Mouse (Mus musculus) neural tube, embryonic 14.5 days (tissue): Measurements from ENCODE around the gene Tmem114. TPM values are rescaled to one million over a fixed set of nuclear protein-coding genes. Genes with fewer than 3 reads are reported as not detected.

Source experiments
- ATAC-seq: fragments of 200-750 bp; cut with Nextera tagmentation; 2 replicates; pipeline ENCODE4 v1.8.0; 2017; ENCODE audit warnings: low read depth, mild to moderate bottlenecking, moderate TSS enrichment, moderate library complexity
- H3K27ac ChIP-seq: fragments of 300-500 bp; sonication (generic); 2 replicates; pipeline ENCODE4 v1.5.1; 2014; ENCODE audit warnings: low read depth, mild to moderate bottlenecking, control low read depth, low read length, moderate library complexity, mixed read lengths
- H3K27me3 ChIP-seq: fragments of 300-500 bp; sonication (generic); 2 replicates; pipeline ENCODE4 v1.6.1; 2014; ENCODE audit warnings: low read length; ENCODE audit not compliant: control insufficient read depth, insufficient read depth
- H3K36me3 ChIP-seq: fragments of 300-500 bp; sonication (generic); 2 replicates; pipeline ENCODE4 v1.6.1; 2014; ENCODE audit warnings: low read length, mixed read lengths; ENCODE audit not compliant: control insufficient read depth, insufficient read depth
- H3K4me1 ChIP-seq: fragments of 300-500 bp; sonication (generic); 2 replicates; pipeline ENCODE4 v1.6.1; 2014; ENCODE audit warnings: low read length; ENCODE audit not compliant: control insufficient read depth, insufficient read depth
- H3K4me2 ChIP-seq: fragments of 300-500 bp; sonication (generic); 2 replicates; pipeline ENCODE4 v1.6.1; 2014; ENCODE audit warnings: mild to moderate bottlenecking, low read depth, low read length, control low read depth
- H3K4me3 ChIP-seq: fragments of 300-500 bp; sonication (generic); 2 replicates; pipeline ENCODE4 v1.5.1; 2014; ENCODE audit warnings: low read depth, low read length, control low read depth, mixed read lengths
- H3K9ac ChIP-seq: fragments of 300-500 bp; sonication (generic); replicated peaks from 2 replicates; pipeline ENCODE4 v1.6.1; 2014; ENCODE audit warnings: low read depth, mild to moderate bottlenecking, control low read depth, low read length, mixed read lengths
- H3K9me3 ChIP-seq: fragments of 300-500 bp; sonication (generic); 2 replicates; pipeline ENCODE4 v1.6.1; 2016; ENCODE audit warnings: low read length; ENCODE audit not compliant: control insufficient read depth
- WGBS: fragments of 180-500 bp; shearing (Covaris S2); extraction: QIAGEN DNeasy Blood & Tissue Kit; methylation state at CpG from one replicate; pipeline ENCODE4 v1.1.7; 2014; 5-methylcytosine and 5-hydroxymethylcytosine counted together
- polyA plus RNA-seq: library from polyadenylated mRNA; unstranded; fragments of >200 nt; fragmentation: Nextera tagmentation; extraction: Ambion mirVana; gene quantifications from 2 replicates; pipeline ENCODE4 v1.2.1, GENCODE M21; 2014

Tmem114 gene
- polyA plus RNA-seq = 0.19 and 0.28 TPM in 2 replicates

DNA sequence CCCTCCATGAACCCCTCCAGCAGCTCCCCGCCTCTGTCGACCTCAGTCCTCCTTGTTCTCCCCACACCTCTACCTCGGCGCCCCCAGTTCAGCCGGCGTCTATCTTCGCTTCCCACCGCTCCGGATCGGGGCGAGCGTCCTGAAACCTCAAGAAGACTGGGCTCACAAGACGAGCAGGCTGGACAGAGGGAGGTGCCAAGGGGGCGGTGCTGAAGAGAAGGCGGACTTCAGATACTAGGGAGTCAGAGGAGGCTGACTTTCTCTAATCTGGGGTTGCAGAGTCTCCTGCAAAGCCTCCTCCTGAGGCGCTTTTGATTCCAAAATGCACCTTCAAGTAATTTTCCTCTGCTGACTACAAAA is at the start of gene Tmem114:
Tmem114 (minus strand) TSS at position 166 of the 360 bp plus-strand sequence.
- H3K36me3 ChIP-seq = no peaks in the 10 kb centered on the region
- H3K4me1 ChIP-seq = peaks cover 6% of the 10 kb centered on the region; the same call in 1 of the 2 replicates
- no peaks in the 10 kb centered on the region for H3K9me3 ChIP-seq
- peak within 1 kb of the TSS; percentile 66 for H3K4me2 ChIP-seq
- H3K27ac ChIP-seq = no peak within 1 kb of the TSS
- H3K27me3 ChIP-seq = peaks cover 22% of the 10 kb centered on the region
- peak within 1 kb of the TSS; percentile 41; the same call in 1 of the 2 replicates for H3K9ac ChIP-seq
- ATAC-seq = no peak
- H3K4me3 ChIP-seq = peak within 1 kb of the TSS; percentile 29
- WGBS = 2% methylated on average over 16 of the region's 16 CpGs

DNA sequence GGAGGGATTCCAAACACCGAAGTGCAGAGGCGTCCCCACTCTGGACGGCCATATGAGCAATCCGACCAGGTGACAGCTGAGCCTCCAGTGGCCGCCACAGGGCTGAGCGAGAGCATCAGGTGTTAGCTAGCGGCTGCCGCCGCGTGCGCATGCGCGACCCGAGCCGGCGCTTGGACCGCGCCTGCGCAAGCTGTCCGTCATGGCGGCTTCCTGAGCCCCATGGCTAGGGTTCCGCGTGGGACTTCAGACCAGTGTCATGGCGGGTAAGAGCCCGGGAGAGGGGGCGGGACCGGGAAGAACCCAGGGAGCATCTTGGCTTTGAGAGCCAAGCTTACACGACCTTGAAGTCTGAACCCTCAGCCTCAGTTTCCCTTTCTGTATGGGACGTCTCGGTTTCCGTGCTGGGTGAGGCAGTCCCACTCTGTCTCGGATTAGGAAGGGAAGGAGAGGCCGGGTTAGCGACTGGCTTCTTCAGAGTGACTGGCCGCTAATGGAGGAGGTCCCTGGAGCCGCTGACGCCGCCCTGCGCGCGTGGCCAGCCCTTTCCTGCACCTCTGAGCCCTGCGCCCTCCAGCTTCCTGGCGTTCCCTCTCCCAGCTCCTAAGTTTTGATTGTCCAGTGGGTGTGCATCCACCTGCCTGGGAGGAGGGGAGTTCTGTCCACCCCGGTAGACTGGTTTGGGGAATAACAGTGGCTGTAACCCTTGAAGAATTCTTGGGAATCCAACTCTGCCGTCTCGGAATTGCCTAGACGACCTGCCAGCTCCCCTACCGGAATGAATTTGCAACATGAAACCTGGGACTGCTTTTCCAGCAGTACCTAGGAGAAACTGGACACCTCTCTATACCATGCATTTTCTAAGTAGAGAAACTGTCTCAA is 45.9 kb upstream of the Tmem114 start, which contains the start of gene Mettl22:
Mettl22 (plus strand) TSS at position 186 of the 879 bp plus-strand sequence.
- Histone ChIP-seq H3K4me3 (peak within 1 kb of the TSS; percentile 67), H3K27ac (peak within 1 kb of the TSS; percentile 70), H3K27me3 (no peaks in the 10 kb centered on the region), H3K4me1 (0 out of 2 replicates have a peak, but pooled peaks cover 4% of the 10 kb centered on the region), H3K4me2 (peak within 1 kb of the TSS; percentile 72), H3K9me3 (no peaks in the 10 kb centered on the region), H3K36me3 (no peaks in the 10 kb centered on the region), H3K9ac (peak within 1 kb of the TSS; percentile 65)
- peak; percentile 98 for ATAC-seq
- WGBS = under 1% methylated on average over 48 of the region's 48 CpGs

DNA sequence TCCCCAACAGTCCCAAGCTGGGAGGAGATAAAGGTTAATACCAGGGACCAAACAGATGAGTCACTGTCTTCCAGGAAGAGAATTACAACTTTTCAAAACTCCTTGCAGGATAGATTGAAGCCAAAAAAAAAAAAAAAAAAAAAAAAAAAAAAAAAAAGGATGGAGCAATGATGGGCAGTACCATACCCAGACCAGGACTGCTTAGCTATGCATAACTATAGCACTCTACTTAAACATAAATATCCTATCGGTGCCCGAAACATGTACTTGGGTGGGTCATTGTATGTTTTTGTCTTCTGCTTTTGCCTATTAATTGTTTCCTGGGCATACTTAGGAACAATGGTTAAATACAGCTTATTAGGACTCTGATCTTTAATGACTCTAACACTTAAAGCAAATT is 45.2 kb upstream of the Tmem114 start:
- no peaks in the 10 kb centered on the region for H3K9me3 ChIP-seq
- 79% methylated on average over 2 of the region's 2 CpGs for WGBS
- ATAC-seq = peak; percentile 71; the same call in 1 of the 2 replicates
- H3K9ac ChIP-seq = no peak overlapping the region
- no peak overlapping the region for H3K4me3 ChIP-seq
- H3K4me2 ChIP-seq = peak overlapping the region; percentile 72
- H3K27ac ChIP-seq = no peak overlapping the region
- H3K36me3 ChIP-seq = no peaks in the 10 kb centered on the region
- 0 out of 2 replicates have a peak, but pooled peaks cover 4% of the 10 kb centered on the region for H3K4me1 ChIP-seq
- no peaks in the 10 kb centered on the region for H3K27me3 ChIP-seq

DNA sequence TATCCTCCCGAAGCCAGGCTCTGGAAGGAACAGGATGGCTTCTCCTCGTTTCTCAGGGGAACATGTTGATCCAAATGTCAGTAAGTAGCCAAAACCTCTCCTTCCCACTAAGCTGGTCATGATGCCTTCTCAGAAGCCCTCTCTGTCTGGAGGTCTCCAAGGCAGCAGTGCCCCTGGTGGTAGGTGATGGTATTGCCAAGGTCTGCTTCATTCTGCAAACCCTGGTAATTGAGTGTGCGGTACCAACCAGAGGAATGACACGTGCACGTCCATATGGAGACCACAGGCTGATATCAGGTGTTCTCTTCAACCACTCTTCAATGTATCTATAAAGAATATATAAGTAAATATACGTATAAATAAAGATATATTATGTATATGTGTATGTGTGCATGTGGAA is 34.2 kb upstream of the Tmem114 start:
- ATAC-seq = no peak
- H3K36me3 ChIP-seq = no peaks in the 10 kb centered on the region
- no peaks in the 10 kb centered on the region for H3K27me3 ChIP-seq
- H3K9me3 ChIP-seq = no peaks in the 10 kb centered on the region
- no peak overlapping the region for H3K4me3 ChIP-seq
- WGBS = 34% methylated on average over 6 of the region's 6 CpGs
- no peaks in the 10 kb centered on the region for H3K4me1 ChIP-seq
- no peak overlapping the region for H3K27ac ChIP-seq
- no peak overlapping the region for H3K4me2 ChIP-seq
- H3K9ac ChIP-seq = no peak overlapping the region

DNA sequence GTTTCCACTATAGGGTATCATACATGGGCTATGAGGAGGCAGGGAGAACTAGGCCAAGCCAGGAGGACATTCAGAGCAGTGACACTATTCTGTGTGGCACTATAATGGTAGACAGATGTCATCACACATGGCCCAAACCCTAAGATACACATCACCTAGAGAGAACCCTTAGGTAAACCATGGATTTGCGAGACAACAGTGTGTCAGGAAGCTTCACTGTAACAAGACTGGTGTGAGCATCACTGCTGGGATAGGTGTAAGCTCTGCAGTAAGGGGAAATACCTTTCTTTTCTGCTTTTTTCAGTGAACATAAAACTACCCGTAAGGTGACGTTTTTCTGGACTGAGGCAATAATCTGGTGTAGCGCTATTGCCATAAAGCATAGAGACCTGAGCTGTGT is 33.5 kb upstream of the Tmem114 start:
- H3K27me3 ChIP-seq = no peaks in the 10 kb centered on the region
- no peak overlapping the region for H3K9ac ChIP-seq
- 97% methylated on average over 4 of the region's 4 CpGs for WGBS

DNA sequence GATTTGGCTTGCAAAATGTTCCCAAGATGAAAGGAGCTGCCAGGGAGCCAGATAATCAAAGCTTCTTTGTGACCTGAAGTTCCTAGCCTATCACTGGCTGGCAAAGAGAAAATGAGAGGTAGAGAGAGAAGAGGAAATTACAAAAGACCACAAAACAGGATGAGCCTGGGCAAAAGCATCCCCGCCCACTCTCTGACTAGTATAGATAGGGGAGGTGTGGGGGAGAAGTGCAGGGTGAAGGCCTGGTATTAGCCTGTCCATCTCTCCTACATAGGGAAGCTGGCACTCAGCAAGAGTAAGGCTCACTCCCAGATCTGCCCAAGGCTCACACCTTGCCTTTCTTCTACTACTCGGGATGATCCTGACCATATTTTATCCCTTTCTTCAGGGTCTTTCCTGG is 30.3 kb upstream of the Tmem114 start:
- 62% methylated on average over 2 of the region's 2 CpGs for WGBS
- Histone ChIP-seq H3K4me1 (no peaks in the 10 kb centered on the region), H3K9me3 (no peaks in the 10 kb centered on the region), H3K36me3 (no peaks in the 10 kb centered on the region), H3K27ac (no peak overlapping the region), H3K4me2 (no peak overlapping the region), H3K9ac (no peak overlapping the region), H3K4me3 (no peak overlapping the region), H3K27me3 (no peaks in the 10 kb centered on the region)
- ATAC-seq = no peak

More for the DNA sequence above, 33.5 kb upstream of the Tmem114 start:
- no peak overlapping the region for H3K4me3 ChIP-seq
- no peak overlapping the region for H3K27ac ChIP-seq
- no peaks in the 10 kb centered on the region for H3K36me3 ChIP-seq
- no peak overlapping the region for H3K4me2 ChIP-seq
- no peaks in the 10 kb centered on the region for H3K9me3 ChIP-seq
- no peaks in the 10 kb centered on the region for H3K4me1 ChIP-seq
- ATAC-seq = no peak

DNA sequence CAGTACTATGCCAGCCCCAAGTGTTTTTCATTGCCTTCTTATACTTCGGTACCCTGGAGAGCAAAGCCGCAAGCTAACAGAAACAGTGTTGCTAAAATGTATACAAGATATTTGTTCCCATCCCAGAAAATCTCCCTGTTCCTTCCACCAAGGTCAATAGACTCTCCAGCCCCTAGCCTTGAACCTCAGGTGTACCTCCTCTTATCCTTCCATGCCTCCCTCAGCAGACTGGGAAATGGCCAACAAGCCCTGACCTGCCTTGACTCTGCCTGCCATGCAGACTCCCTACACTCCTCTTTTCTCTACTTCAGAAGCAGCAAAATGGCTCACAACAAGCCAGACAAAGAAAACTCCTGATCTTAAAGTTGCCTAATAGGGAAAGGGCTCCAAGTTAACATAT is 28.4 kb upstream of the Tmem114 start:
- no peak overlapping the region for H3K4me2 ChIP-seq
- no peaks in the 10 kb centered on the region for H3K4me1 ChIP-seq
- WGBS = 93% methylated on average over 2 of the region's 2 CpGs
- no peaks in the 10 kb centered on the region for H3K27me3 ChIP-seq
- H3K27ac ChIP-seq = no peak overlapping the region
- no peaks in the 10 kb centered on the region for H3K9me3 ChIP-seq
- no peak overlapping the region for H3K9ac ChIP-seq
- H3K36me3 ChIP-seq = no peaks in the 10 kb centered on the region
- no peak for ATAC-seq
- H3K4me3 ChIP-seq = no peak overlapping the region

DNA sequence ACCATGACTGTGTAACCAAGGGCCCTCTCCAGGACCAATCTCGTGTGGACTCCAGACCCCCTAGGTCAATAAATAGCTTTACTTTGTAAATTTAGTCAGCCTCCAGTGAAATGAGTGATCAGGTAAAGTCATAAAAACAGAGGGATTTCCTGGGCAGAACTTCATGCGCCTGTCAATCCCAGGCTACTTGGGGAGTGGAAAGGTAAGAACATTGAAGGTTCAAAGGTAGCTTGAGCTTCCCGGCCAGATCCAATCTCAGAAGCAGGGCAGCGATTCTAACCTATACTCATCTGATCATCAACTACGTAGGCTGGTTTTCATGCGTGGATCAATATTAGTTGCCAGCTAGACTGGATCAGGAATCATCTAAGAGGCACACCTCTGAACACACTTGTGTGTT is 21.3 kb upstream of the Tmem114 start:
- no peak overlapping the region for H3K9ac ChIP-seq
- WGBS = 92% methylated on average over 6 of the region's 6 CpGs
- no peak overlapping the region for H3K27ac ChIP-seq
- H3K27me3 ChIP-seq = no peaks in the 10 kb centered on the region
- no peaks in the 10 kb centered on the region for H3K4me1 ChIP-seq
- no peak for ATAC-seq
- H3K36me3 ChIP-seq = no peaks in the 10 kb centered on the region
- no peak overlapping the region for H3K4me3 ChIP-seq
- no peak overlapping the region for H3K4me2 ChIP-seq
- H3K9me3 ChIP-seq = no peaks in the 10 kb centered on the region

DNA sequence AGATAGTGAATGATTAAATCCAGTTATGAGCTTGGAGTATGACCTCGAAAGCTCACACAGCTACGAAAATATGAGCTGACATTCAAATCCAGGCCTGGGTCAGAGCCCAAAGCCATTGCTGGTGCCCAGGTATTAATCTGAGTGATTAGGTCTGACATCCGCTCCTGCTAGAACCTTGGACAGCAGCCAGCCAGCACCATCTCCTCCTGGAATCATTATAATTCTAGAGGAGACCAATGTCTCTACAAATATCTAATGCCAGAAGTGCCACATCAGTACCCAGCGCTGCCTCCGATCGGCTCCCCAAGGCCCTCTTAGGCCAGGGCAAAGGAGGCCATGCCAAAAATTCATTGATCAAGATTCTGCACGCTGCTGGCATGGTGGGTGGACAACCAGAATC is 20.0 kb upstream of the Tmem114 start:
- Histone ChIP-seq H3K27me3 (no peaks in the 10 kb centered on the region), H3K27ac (no peak overlapping the region), H3K4me3 (no peak overlapping the region), H3K36me3 (no peaks in the 10 kb centered on the region), H3K4me2 (no peak overlapping the region), H3K9me3 (no peaks in the 10 kb centered on the region), H3K9ac (no peak overlapping the region), H3K4me1 (no peaks in the 10 kb centered on the region)
- ATAC-seq = no peak
- 84% methylated on average over 7 of the region's 7 CpGs for WGBS
